Mouse (Mus musculus): ENCODE measurements around the gene Adig. TPM values are rescaled to one million over a fixed set of nuclear protein-coding genes. Genes with fewer than 3 reads are reported as not detected.

Adig gene
- polyA plus RNA-seq, 1 experiment from 2014 or later, result not detected

DNA sequence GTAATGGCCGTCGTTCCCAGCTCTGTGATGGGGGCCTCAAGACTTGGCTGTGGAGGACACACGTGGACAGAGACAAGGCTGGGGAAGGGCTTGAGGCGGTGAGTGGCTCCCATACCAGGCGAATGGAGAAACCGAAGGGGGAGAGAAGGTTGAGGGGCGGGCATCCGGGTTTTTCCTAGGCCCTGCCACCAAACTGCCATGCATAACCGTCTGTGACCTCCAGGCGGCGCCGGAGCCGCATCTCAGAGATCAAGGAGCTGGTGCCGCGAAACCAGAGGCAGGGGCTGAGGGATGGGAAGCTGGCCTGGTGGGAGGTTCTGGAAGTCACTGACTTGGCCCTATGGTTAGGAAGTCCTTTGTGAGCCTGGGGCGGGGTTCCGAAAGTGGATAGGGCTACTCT lies 44.3 kb downstream of the Adig start:
- H3K36me3 ChIP-seq, result no peaks in the 10 kb centered on the region
- ATAC-seq (ENCODE audit: low FRiP score, low read depth), result peak; percentile 78
- H3K27me3 ChIP-seq, result peaks cover 32% of the 10 kb centered on the region
- H3K4me2 ChIP-seq (replicated peaks), result peak overlapping the region; percentile 25
- H3K27ac ChIP-seq (replicated peaks), result no peak overlapping the region
- H3K9ac ChIP-seq (replicated peaks), result 0 out of 2 replicates have a peak overlapping the region, but pooled peaks have one; percentile 28
- H3K4me3 ChIP-seq, result no peak overlapping the region
- 4% methylated on average over 17 of the region's 17 CpGs for WGBS
- H3K4me1 ChIP-seq, result 0 out of 2 replicates have a peak, but pooled peaks cover 2% of the 10 kb centered on the region
- no peaks in the 10 kb centered on the region for H3K9me3 ChIP-seq

DNA sequence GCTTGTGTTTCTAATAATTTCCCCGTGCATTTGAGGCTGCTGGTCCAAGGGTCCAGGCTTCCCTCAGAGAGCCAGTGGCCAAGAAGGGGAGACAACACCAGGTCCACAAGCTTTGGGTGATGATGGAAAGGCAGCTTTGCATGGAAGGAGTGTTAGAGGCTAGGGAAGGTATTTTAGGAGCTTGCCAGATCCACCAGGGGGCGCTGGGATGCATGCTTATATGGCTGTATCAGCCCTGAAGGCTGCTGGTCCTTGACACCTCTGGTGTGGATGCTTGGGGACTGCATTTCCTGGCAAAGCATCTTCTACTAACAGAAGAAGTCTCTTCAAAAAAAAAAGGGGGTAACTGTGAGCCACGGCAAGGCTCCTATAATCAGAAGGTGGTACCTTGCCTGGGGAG lies 47.7 kb downstream of the Adig start:
- H3K27me3 ChIP-seq, result peaks cover 60% of the 10 kb centered on the region
- ATAC-seq (ENCODE audit: low FRiP score, low read depth), result peak; percentile 39

DNA sequence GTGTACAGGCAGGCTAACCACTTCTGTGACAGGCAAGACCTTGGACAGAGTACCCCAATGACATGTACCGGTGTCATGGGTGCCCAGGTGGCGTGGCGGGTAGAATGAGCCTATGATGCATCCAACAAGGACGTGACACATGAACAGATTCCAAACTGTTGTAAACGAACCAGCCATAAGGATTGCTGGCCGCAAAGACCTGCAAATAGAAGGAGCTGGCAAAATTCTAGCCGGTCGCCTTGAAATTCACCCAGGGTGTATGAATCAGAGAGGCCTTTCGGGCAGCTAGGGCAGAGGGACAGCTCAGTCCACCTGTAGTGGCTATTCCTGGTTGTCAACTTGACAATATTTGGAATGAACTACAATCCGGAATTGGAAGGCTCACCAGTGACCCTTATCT lies 52.0 kb downstream of the Adig start:
- peaks cover 25% of the 10 kb centered on the region for H3K4me1 ChIP-seq
- no peaks in the 10 kb centered on the region for H3K36me3 ChIP-seq
- H3K9me3 ChIP-seq, result no peaks in the 10 kb centered on the region
- H3K9ac ChIP-seq (replicated peaks), result no peak overlapping the region
- H3K27ac ChIP-seq (replicated peaks), result no peak overlapping the region
- H3K4me2 ChIP-seq (replicated peaks), result no peak overlapping the region
- peaks cover 60% of the 10 kb centered on the region for H3K27me3 ChIP-seq
- 16% methylated on average over 10 of the region's 10 CpGs for WGBS
- no peak overlapping the region for H3K4me3 ChIP-seq
- ATAC-seq (ENCODE audit: low FRiP score, low read depth), result no peak

More for the DNA sequence above, 47.7 kb downstream of the Adig start:
- H3K4me2 ChIP-seq (replicated peaks), result no peak overlapping the region
- H3K4me1 ChIP-seq, result 0 out of 2 replicates have a peak, but pooled peaks cover 9% of the 10 kb centered on the region
- no peak overlapping the region for H3K4me3 ChIP-seq
- H3K36me3 ChIP-seq, result no peaks in the 10 kb centered on the region
- H3K27ac ChIP-seq (replicated peaks), result no peak overlapping the region
- H3K9ac ChIP-seq (replicated peaks), result no peak overlapping the region
- WGBS, result 4% methylated on average over 3 of the region's 3 CpGs
- no peaks in the 10 kb centered on the region for H3K9me3 ChIP-seq

DNA sequence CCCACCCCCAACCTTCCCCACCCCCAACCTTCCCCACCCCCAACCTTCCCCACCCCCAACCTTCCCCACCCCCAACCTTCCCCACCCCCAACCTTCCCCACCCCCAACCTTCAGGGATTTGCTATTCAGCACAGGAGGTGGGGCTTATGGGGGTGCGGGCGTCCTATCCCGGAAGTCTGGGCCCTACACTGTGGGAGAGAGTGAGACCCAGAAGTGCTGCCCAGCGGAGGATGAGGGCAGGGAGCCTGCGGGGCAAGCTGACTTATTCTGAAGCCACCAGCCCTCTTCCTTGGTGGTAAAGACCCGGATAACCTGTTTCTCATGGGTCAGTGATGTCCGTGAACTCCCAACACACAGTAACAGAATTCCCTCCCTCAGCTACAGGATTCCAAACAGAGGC lies 52.8 kb downstream of the Adig start:
- peak overlapping the region; percentile 58 for H3K4me2 ChIP-seq (replicated peaks)
- H3K9me3 ChIP-seq, result no peaks in the 10 kb centered on the region
- no peak overlapping the region for H3K27ac ChIP-seq (replicated peaks)
- H3K4me1 ChIP-seq, result peaks cover 33% of the 10 kb centered on the region
- 0 out of 2 replicates have a peak overlapping the region, but pooled peaks have one; percentile 6 for H3K9ac ChIP-seq (replicated peaks)
- no peak for ATAC-seq (ENCODE audit: low FRiP score, low read depth)
- H3K36me3 ChIP-seq, result no peaks in the 10 kb centered on the region
- H3K27me3 ChIP-seq, result peaks cover 57% of the 10 kb centered on the region
- 1% methylated on average over 7 of the region's 7 CpGs for WGBS
- H3K4me3 ChIP-seq, result peak overlapping the region; percentile 7; the same call in 1 of the 2 replicates

DNA sequence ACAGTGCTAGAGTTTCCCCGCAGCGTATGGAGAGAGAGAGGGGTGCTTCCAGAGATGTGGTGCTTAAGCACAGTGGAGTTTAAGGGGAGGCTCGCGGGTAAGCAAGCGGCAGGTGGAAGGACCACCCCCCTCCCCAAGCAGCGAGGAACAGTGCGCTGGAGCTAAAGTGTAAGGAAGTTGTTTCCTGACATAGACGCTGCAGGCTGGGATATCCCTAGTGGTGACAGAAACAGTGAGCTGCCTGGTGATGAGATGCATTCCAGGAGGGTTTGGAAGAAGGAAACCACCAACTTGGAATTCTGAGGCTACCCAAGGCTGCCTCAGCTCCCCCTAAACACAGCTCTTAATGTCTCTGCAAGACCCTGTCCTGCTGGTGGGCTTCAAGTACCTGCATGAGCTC lies 53.4 kb downstream of the Adig start:
- peak overlapping the region; percentile 58 for H3K4me2 ChIP-seq (replicated peaks)
- peaks cover 39% of the 10 kb centered on the region for H3K4me1 ChIP-seq
- H3K27me3 ChIP-seq, result peaks cover 51% of the 10 kb centered on the region
- no peaks in the 10 kb centered on the region for H3K36me3 ChIP-seq
- H3K27ac ChIP-seq (replicated peaks), result peak overlapping the region; percentile 46; the same call in 1 of the 2 replicates
- H3K9me3 ChIP-seq, result no peaks in the 10 kb centered on the region
- H3K4me3 ChIP-seq, result peak overlapping the region; percentile 27
- ATAC-seq (ENCODE audit: low FRiP score, low read depth), result peak; percentile 3; the same call in 1 of the 2 replicates
- 0 out of 2 replicates have a peak overlapping the region, but pooled peaks have one; percentile 24 for H3K9ac ChIP-seq (replicated peaks)
- WGBS, result under 1% methylated on average over 8 of the region's 8 CpGs

DNA sequence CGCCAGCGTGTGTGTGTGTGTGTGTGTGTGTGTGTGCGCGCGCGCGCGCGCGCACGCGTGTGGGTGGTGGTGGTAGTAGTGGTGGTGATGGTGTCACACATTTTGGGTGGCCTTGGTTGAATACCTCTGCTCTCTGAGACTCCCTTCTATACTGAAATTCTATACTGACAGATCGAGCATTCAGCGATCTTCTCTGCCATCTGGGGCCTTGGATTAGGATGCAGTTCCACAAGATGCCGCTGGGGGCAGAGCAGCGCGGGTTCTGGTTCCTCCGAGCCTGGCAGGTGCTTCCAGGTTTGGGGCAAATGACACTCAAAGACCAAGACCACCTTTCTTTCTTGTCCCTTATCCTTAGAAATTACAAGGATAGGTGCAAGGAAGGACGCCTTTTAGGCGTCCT lies 53.8 kb downstream of the Adig start:
- Histone ChIP-seq H3K36me3 (no peaks in the 10 kb centered on the region), H3K27ac (replicated peaks) (peak overlapping the region; percentile 52; the same call in 1 of the 2 replicates), H3K4me1 (peaks cover 43% of the 10 kb centered on the region), H3K4me3 (peak overlapping the region; percentile 27), H3K9ac (replicated peaks) (0 out of 2 replicates have a peak overlapping the region, but pooled peaks have one; percentile 24), H3K9me3 (no peaks in the 10 kb centered on the region), H3K4me2 (replicated peaks) (peak overlapping the region; percentile 58), H3K27me3 (peaks cover 47% of the 10 kb centered on the region)
- ATAC-seq (ENCODE audit: low FRiP score, low read depth), result peak; percentile 28
- under 1% methylated on average over 17 of the region's 20 CpGs for WGBS

DNA sequence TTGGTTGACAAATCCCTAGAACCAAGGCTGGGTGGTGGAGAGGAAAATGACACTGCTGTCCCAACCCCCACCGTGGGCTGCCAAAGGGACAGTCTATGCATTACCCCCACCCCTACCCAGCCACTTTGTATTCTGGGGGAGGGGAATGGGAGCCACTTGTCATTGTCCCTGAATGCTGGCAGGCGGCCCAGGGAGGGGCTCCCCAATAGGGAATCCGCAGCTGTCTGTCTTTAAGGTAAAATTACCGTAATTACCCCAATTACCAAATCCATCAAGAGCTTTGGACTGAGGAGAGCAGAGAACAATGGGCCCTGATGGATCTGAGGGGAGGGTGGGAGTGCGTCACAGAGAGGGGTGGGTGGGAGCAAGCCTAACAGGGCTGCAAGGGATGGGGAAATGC lies 54.3 kb downstream of the Adig start:
- Histone ChIP-seq H3K4me2 (replicated peaks) (0 out of 2 replicates have a peak overlapping the region, but pooled peaks have one; percentile 58), H3K9me3 (no peaks in the 10 kb centered on the region)
- ATAC-seq (ENCODE audit: low FRiP score, low read depth), result peak; percentile 50

More for the DNA sequence above, 54.3 kb downstream of the Adig start:
- peaks cover 48% of the 10 kb centered on the region for H3K4me1 ChIP-seq
- H3K27ac ChIP-seq (replicated peaks), result peak overlapping the region; percentile 52; the same call in 1 of the 2 replicates
- H3K27me3 ChIP-seq, result peaks cover 43% of the 10 kb centered on the region
- no peak overlapping the region for H3K9ac ChIP-seq (replicated peaks)
- H3K36me3 ChIP-seq, result no peaks in the 10 kb centered on the region
- H3K4me3 ChIP-seq, result no peak overlapping the region
- 8% methylated on average over 5 of the region's 5 CpGs for WGBS

Other genes starting within 250 kb of the Adig start
- gene Bpi, start 244.5 kb upstream of the Adig start, polyA plus RNA-seq (2016; fragmentation: Nextera tagmentation; extraction: Ambion mirVana), result not detected in 2 replicates
- 2.0 and 2.4 TPM in 2 replicates for gene Lbp, start 196.1 kb upstream of the Adig start, polyA plus RNA-seq (2016; fragmentation: Nextera tagmentation; extraction: Ambion mirVana)
- gene Snhg11, start 127.0 kb upstream of the Adig start, polyA plus RNA-seq (2016; fragmentation: Nextera tagmentation; extraction: Ambion mirVana), result 74.5 and 80.3 TPM in 2 replicates
- 24.8 and 25.6 TPM in 2 replicates for gene Ralgapb, start 92.8 kb upstream of the Adig start, polyA plus RNA-seq (2016; fragmentation: Nextera tagmentation; extraction: Ambion mirVana)
- 0.46 and 0.51 TPM in 2 replicates for gene Arhgap40, start 10.2 kb downstream of the Adig start, polyA plus RNA-seq (2016; fragmentation: Nextera tagmentation; extraction: Ambion mirVana)
- gene Slc32a1, start 108.2 kb downstream of the Adig start, polyA plus RNA-seq (2016; fragmentation: Nextera tagmentation; extraction: Ambion mirVana), result 3.2 and 4.2 TPM in 2 replicates
- gene Actr5, start 122.3 kb downstream of the Adig start, polyA plus RNA-seq (2016; fragmentation: Nextera tagmentation; extraction: Ambion mirVana), result 21.7 and 23.7 TPM in 2 replicates
- 3.5 and 4.2 TPM in 2 replicates for gene Ppp1r16b, start 162.8 kb downstream of the Adig start, polyA plus RNA-seq (2016; fragmentation: Nextera tagmentation; extraction: Ambion mirVana)

Measured in midbrain, embryonic 12.5 days (tissue).